Mouse (Mus musculus): Measurements from ENCODE around the gene Hoxb4. TPM values are rescaled to one million over a fixed set of nuclear protein-coding genes. Genes with fewer than 3 reads are reported as not detected.

Hoxb4 gene
- polyA plus RNA-seq, 1 experiment from 2014 or later = not detected

DNA sequence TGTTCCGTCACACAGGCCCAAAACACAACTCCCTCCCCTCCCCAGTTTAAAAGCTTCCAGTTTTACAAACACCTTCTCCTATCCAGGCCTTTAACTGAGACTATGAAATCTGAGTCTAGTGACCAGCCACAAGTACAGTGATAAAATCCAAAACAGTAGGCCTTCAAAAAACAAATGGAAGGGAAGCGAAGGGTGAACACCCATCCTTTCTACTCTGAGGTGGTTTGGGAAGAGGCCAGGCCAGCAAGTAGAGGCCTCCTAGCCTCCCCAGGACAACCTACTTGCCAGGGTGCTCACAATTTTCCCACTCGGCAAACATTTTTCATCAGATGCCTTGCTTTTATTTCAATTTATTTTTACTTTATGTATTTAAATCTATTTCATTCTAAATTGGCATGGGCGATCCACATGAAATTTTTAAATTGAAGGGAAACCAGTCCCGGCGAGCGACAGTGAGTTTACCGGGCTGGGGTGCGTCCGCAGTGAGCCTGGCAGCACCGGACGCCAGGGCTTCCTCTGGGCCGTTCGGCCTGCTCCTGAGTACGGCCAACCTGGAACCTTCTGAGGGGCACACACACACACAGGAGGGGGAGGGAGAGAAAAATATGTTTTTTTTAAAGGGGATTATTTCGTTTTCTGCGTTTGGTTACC lies 27.2 kb upstream of the Hoxb4 start:
- H3K4me1 ChIP-seq (ENCODE audit: control insufficient read depth, insufficient read depth, low read length) = no peaks in the 10 kb centered on the region
- no peaks in the 10 kb centered on the region for H3K36me3 ChIP-seq (ENCODE audit: control insufficient read depth, insufficient read depth, low read length)
- no peaks in the 10 kb centered on the region for H3K9me3 ChIP-seq (replicated peaks; ENCODE audit: control insufficient read depth, low read length, poor library complexity, severe bottlenecking)
- no peak overlapping the region for H3K27ac ChIP-seq (ENCODE audit: low read length)
- no peak for ATAC-seq
- H3K27me3 ChIP-seq (ENCODE audit: control insufficient read depth, insufficient read depth, low read depth, low read length) = peaks cover 83% of the 10 kb centered on the region
- H3K9ac ChIP-seq (ENCODE audit: low read depth, low read length) = no peak overlapping the region
- H3K4me2 ChIP-seq (ENCODE audit: low read length) = no peak overlapping the region
- 4% methylated on average over 17 of the region's 17 CpGs for WGBS
- no peak overlapping the region for H3K4me3 ChIP-seq (ENCODE audit: low read depth, low read length)

- ATAC-seq = no peak
- H3K27ac ChIP-seq (ENCODE audit: low read length) = no peak within 1 kb of the TSS
These were observed 26.1 kb upstream of the Hoxb4 start, which contains the start of gene Hoxb6 for GRCm38 (mm10) chr11:96291681-96292564. Gene Hoxb6 (plus strand): TSS chr11:96292476.

GRCm38 (mm10) chr11:96292565-96293301 lies 25.3 kb upstream of the Hoxb4 start:
- Histone ChIP-seq H3K4me2 (ENCODE audit: low read length) (no peak overlapping the region), H3K9me3 (replicated peaks; ENCODE audit: control insufficient read depth, low read length, poor library complexity, severe bottlenecking) (no peaks in the 10 kb centered on the region), H3K4me1 (ENCODE audit: control insufficient read depth, insufficient read depth, low read length) (no peaks in the 10 kb centered on the region), H3K36me3 (ENCODE audit: control insufficient read depth, insufficient read depth, low read length) (no peaks in the 10 kb centered on the region), H3K27me3 (ENCODE audit: control insufficient read depth, insufficient read depth, low read depth, low read length) (peaks cover 83% of the 10 kb centered on the region), H3K27ac (ENCODE audit: low read length) (no peak overlapping the region), H3K9ac (ENCODE audit: low read depth, low read length) (no peak overlapping the region), H3K4me3 (ENCODE audit: low read depth, low read length) (no peak overlapping the region)
- WGBS = 0% methylated on average over 12 of the region's 12 CpGs
- ATAC-seq = no peak

More at GRCm38 (mm10) chr11:96291681-96292564, 26.1 kb upstream of the Hoxb4 start, which contains the start of gene Hoxb6:
- H3K9ac ChIP-seq (ENCODE audit: low read depth, low read length) = no peak within 1 kb of the TSS
- 3% methylated on average over 22 of the region's 22 CpGs for WGBS
- H3K9me3 ChIP-seq (replicated peaks; ENCODE audit: control insufficient read depth, low read length, poor library complexity, severe bottlenecking) = no peaks in the 10 kb centered on the region
- no peak within 1 kb of the TSS for H3K4me3 ChIP-seq (ENCODE audit: low read depth, low read length)
- no peaks in the 10 kb centered on the region for H3K36me3 ChIP-seq (ENCODE audit: control insufficient read depth, insufficient read depth, low read length)
- no peak within 1 kb of the TSS for H3K4me2 ChIP-seq (ENCODE audit: low read length)
- H3K4me1 ChIP-seq (ENCODE audit: control insufficient read depth, insufficient read depth, low read length) = no peaks in the 10 kb centered on the region
- peaks cover 83% of the 10 kb centered on the region for H3K27me3 ChIP-seq (ENCODE audit: control insufficient read depth, insufficient read depth, low read depth, low read length)

DNA sequence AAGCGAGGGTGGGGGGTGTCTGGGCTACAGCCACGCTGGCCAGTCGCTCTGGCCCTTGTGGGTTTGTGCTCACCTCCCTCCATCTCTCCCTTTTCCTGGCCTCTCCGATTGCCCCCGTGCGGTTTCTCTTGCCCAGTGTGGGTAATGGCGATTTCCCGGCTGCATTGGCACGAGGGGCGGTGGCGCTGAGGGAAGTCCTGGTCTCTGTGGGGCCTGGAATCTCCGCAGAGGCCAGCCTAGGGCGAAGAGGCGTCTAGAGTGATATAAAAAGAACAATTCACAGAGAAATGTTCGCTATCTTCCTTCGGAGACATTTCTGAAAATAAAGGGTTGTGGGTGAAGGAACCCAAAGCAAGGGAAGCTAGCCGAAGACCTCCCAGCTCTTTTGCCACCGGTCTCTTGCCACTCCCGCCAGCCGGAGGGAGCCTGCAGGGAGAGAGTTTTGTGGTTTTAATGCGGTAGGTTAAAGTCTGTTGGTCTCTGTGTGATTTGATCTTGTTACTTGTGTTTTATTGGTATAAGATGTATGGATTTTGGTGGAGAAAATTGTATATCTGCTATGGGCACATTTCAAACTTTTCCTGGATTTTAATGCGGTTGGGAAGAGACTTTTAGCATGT lies 24.7 kb upstream of the Hoxb4 start:
- no peak for ATAC-seq
- H3K36me3 ChIP-seq (ENCODE audit: control insufficient read depth, insufficient read depth, low read length) = no peaks in the 10 kb centered on the region
- H3K9ac ChIP-seq (ENCODE audit: low read depth, low read length) = no peak overlapping the region
- WGBS = under 1% methylated on average over 22 of the region's 22 CpGs
- H3K27me3 ChIP-seq (ENCODE audit: control insufficient read depth, insufficient read depth, low read depth, low read length) = peaks cover 83% of the 10 kb centered on the region
- no peaks in the 10 kb centered on the region for H3K9me3 ChIP-seq (replicated peaks; ENCODE audit: control insufficient read depth, low read length, poor library complexity, severe bottlenecking)
- H3K4me1 ChIP-seq (ENCODE audit: control insufficient read depth, insufficient read depth, low read length) = no peaks in the 10 kb centered on the region
- H3K4me2 ChIP-seq (ENCODE audit: low read length) = no peak overlapping the region
- H3K27ac ChIP-seq (ENCODE audit: low read length) = no peak overlapping the region
- H3K4me3 ChIP-seq (ENCODE audit: low read depth, low read length) = no peak overlapping the region

- Histone ChIP-seq H3K9ac (ENCODE audit: low read depth, low read length) (no peak overlapping the region), H3K4me2 (ENCODE audit: low read length) (no peak overlapping the region), H3K27me3 (ENCODE audit: control insufficient read depth, insufficient read depth, low read depth, low read length) (peaks cover 82% of the 10 kb centered on the region), H3K4me1 (ENCODE audit: control insufficient read depth, insufficient read depth, low read length) (no peaks in the 10 kb centered on the region), H3K4me3 (ENCODE audit: low read depth, low read length) (no peak overlapping the region), H3K27ac (ENCODE audit: low read length) (no peak overlapping the region), H3K36me3 (ENCODE audit: control insufficient read depth, insufficient read depth, low read length) (no peaks in the 10 kb centered on the region), H3K9me3 (replicated peaks; ENCODE audit: control insufficient read depth, low read length, poor library complexity, severe bottlenecking) (no peaks in the 10 kb centered on the region)
- WGBS = under 1% methylated on average over 32 of the region's 32 CpGs
- ATAC-seq = no peak
These were observed 23.6 kb upstream of the Hoxb4 start for GRCm38 (mm10) chr11:96294245-96295091.

- Histone ChIP-seq H3K9me3 (replicated peaks; ENCODE audit: control insufficient read depth, low read length, poor library complexity, severe bottlenecking) (no peaks in the 10 kb centered on the region), H3K4me1 (ENCODE audit: control insufficient read depth, insufficient read depth, low read length) (no peaks in the 10 kb centered on the region), H3K36me3 (ENCODE audit: control insufficient read depth, insufficient read depth, low read length) (no peaks in the 10 kb centered on the region), H3K27me3 (ENCODE audit: control insufficient read depth, insufficient read depth, low read depth, low read length) (peaks cover 87% of the 10 kb centered on the region), H3K4me3 (ENCODE audit: low read depth, low read length) (no peak overlapping the region), H3K27ac (ENCODE audit: low read length) (no peak overlapping the region), H3K9ac (ENCODE audit: low read depth, low read length) (no peak overlapping the region), H3K4me2 (ENCODE audit: low read length) (no peak overlapping the region)
- no peak for ATAC-seq
- 1% methylated on average over 29 of the region's 30 CpGs for WGBS
These were observed 22.8 kb upstream of the Hoxb4 start for GRCm38 (mm10) chr11:96295092-96295835.

DNA sequence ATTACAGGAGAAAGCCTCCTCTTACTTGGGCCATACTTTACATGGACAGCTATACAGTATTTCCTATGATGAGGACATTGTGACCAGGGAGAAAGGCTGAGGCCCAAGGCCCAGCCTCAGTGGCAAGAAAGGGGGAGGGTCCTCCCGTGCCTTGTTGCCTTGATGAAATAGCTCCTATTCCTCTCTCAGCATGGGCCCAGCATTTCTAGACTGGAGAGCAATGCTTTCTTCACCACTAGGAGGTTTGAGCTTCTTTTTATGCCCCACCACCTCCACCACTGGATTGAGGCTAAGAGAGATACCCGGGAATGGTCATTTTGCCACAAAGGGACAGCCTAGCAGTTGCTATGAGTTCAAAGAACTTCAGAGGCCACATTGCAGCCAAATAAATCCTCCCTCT lies 21.1 kb upstream of the Hoxb4 start:
- Histone ChIP-seq H3K36me3 (ENCODE audit: control insufficient read depth, insufficient read depth, low read length) (no peaks in the 10 kb centered on the region), H3K4me3 (ENCODE audit: low read depth, low read length) (no peak overlapping the region), H3K4me2 (ENCODE audit: low read length) (no peak overlapping the region), H3K4me1 (ENCODE audit: control insufficient read depth, insufficient read depth, low read length) (no peaks in the 10 kb centered on the region), H3K9me3 (replicated peaks; ENCODE audit: control insufficient read depth, low read length, poor library complexity, severe bottlenecking) (no peaks in the 10 kb centered on the region), H3K27ac (ENCODE audit: low read length) (no peak overlapping the region), H3K27me3 (ENCODE audit: control insufficient read depth, insufficient read depth, low read depth, low read length) (peaks cover 90% of the 10 kb centered on the region), H3K9ac (ENCODE audit: low read depth, low read length) (no peak overlapping the region)
- ATAC-seq = no peak
- WGBS = 0% methylated on average over 2 of the region's 2 CpGs

Measured in midbrain, embryonic 16.5 days (tissue).